Mouse (Mus musculus) small intestine, adult 2 months (tissue): ENCODE data around the gene Large1. TPM values are rescaled to one million over a fixed set of nuclear protein-coding genes. Genes with fewer than 3 reads are reported as not detected.
"Not testable (repeated sequence)": the region's sequence is repeated elsewhere in the genome, so short reads cannot be mapped to it uniquely, and the experiment has no call there.

ENCODE experiments used
- H3K27ac ChIP-seq: fragments of 200-500 bp; 2 replicates; pipeline ENCODE4 v1.5.1; 2012; ENCODE audit warnings: low read depth, low read length, control low read depth, inconsistent platforms; ENCODE audit not compliant: insufficient read depth
- H3K27me3 ChIP-seq: fragments of 200-500 bp; 2 replicates; pipeline ENCODE4 v1.6.1; 2012; ENCODE audit warnings: mild to moderate bottlenecking, moderate library complexity, low read length, inconsistent platforms; ENCODE audit not compliant: control insufficient read depth, insufficient read depth
- H3K36me3 ChIP-seq: fragments of 200-500 bp; 2 replicates; pipeline ENCODE4 v1.6.1; 2012; ENCODE audit warnings: mild to moderate bottlenecking, low read length, control low read depth, inconsistent platforms; ENCODE audit not compliant: control insufficient read depth, insufficient read depth
- H3K4me1 ChIP-seq: fragments of 200-500 bp; 2 replicates; pipeline ENCODE4 v1.6.1; 2012; ENCODE audit warnings: low read length, inconsistent platforms, mixed read lengths; ENCODE audit not compliant: control insufficient read depth, insufficient read depth, insufficient read length
- H3K4me3 ChIP-seq: fragments of 200-500 bp; 2 replicates; pipeline ENCODE4 v1.5.1; 2012; ENCODE audit warnings: low read depth, mild to moderate bottlenecking, control low read depth, inconsistent platforms, low read length, moderate library complexity
- CTCF ChIP-seq: fragments of 200-500 bp; IDR thresholded peaks from 2 replicates; pipeline ENCODE4 v1.5.1; 2012; ENCODE audit warnings: low read depth, mild to moderate bottlenecking, control low read depth, inconsistent platforms, low read length, moderate library complexity, mixed read lengths; ENCODE audit not compliant: insufficient replicate concordance, insufficient read length; ENCODE audit errors: extremely low read depth
- POLR2A ChIP-seq: fragments of 200-500 bp; IDR thresholded peaks from 2 replicates; pipeline ENCODE4 v1.6.1; 2012; ENCODE audit warnings: low read depth, mild to moderate bottlenecking, control low read depth, inconsistent platforms, low read length, moderate library complexity
- WGBS: fragments of 180-500 bp; shearing (Covaris S2); methylation state at CpG from one replicate; pipeline ENCODE4 v1.1.7; 2018; 5-methylcytosine and 5-hydroxymethylcytosine counted together
- polyA plus RNA-seq: library from polyadenylated mRNA; depleted of rRNA; stranded (reverse); fragments of >200 nt; gene quantifications from 2 replicates; pipeline ENCODE4 v1.2.3, GENCODE M21; 2012

Gene Large1
- polyA plus RNA-seq, 1 experiment = 4.5 TPM

DNA sequence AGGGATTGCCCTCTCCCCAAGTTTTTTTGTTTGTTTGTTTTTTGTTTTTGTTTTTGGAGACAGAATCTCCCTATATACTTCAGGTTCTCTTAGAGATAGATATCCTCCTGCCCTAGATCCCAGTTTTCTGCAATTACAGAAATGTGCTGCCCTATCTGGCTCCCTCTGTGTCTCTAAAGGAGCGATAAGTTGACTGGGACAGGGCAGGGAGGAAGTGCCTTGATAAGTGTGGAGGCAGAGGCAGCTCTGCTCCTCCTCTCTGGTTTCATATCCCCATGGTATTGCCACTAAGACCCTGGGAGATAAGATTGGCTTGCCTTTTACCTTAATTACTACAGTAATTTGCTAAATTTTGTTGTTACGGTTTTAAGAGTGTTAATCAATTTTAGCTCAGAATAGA, 256.4 kb downstream of the Large1 start:
- WGBS = 86% methylated on average over 2 of the region's 2 CpGs
- TF ChIP-seq POLR2A (no peak), CTCF (no peak)
- Histone ChIP-seq H3K4me3 (no peak overlapping the region), H3K4me1 (no peaks in the 10 kb centered on the region), H3K36me3 (no peaks in the 10 kb centered on the region), H3K27me3 (no peaks in the 10 kb centered on the region), H3K27ac (no peak overlapping the region)

DNA sequence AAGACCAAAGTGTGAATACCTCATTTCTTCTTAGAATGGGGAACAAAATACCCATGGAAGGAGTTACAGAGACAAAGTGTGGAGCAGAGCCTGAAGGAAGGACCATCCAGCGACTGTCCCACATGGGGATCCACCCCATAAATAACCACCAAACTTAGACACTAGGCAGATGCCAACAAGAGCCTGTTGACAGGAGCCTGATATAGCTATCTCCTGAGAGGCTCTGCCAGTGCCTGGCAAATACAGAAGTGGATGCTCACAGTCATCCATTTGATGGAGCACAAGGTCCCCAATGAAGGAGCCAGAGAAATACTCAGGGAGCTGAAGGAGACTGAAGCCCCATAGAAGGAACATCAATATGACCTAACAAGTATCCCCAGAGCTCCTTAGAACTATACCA, 275.6 kb downstream of the Large1 start:
- 85% methylated on average over 1 of the region's 1 CpGs for WGBS
- not testable (repeated sequence) for H3K4me1 ChIP-seq, H3K27me3 ChIP-seq, H3K36me3 ChIP-seq, H3K27ac ChIP-seq, H3K4me3 ChIP-seq

GRCm38 (mm10) chr8:73061410-73061809, 291.9 kb downstream of the Large1 start:
- H3K27ac ChIP-seq = no peak overlapping the region
- TF ChIP-seq POLR2A = no peak
- no peak for TF ChIP-seq CTCF
- no peaks in the 10 kb centered on the region for H3K4me1 ChIP-seq
- H3K4me3 ChIP-seq = no peak overlapping the region
- no peaks in the 10 kb centered on the region for H3K36me3 ChIP-seq
- WGBS = 37% methylated on average over 1 of the region's 1 CpGs
- no peaks in the 10 kb centered on the region for H3K27me3 ChIP-seq

- H3K36me3 ChIP-seq = no peaks in the 10 kb centered on the region
- no peaks in the 10 kb centered on the region for H3K27me3 ChIP-seq
- H3K27ac ChIP-seq = no peak overlapping the region
- TF ChIP-seq CTCF (no peak), POLR2A (no peak)
- no peak overlapping the region for H3K4me3 ChIP-seq
- no peaks in the 10 kb centered on the region for H3K4me1 ChIP-seq
- 48% methylated on average over 1 of the region's 1 CpGs for WGBS
These were observed 298.6 kb downstream of the Large1 start for GRCm38 (mm10) chr8:73054726-73055125.

GRCm38 (mm10) chr8:73053878-73054277, 299.5 kb downstream of the Large1 start:
- WGBS = 92% methylated on average over 3 of the region's 3 CpGs
- H3K4me3 ChIP-seq = no peak overlapping the region
- TF ChIP-seq POLR2A (no peak), CTCF (no peak)
- no peaks in the 10 kb centered on the region for H3K36me3 ChIP-seq
- H3K4me1 ChIP-seq = no peaks in the 10 kb centered on the region
- H3K27me3 ChIP-seq = no peaks in the 10 kb centered on the region
- no peak overlapping the region for H3K27ac ChIP-seq

DNA sequence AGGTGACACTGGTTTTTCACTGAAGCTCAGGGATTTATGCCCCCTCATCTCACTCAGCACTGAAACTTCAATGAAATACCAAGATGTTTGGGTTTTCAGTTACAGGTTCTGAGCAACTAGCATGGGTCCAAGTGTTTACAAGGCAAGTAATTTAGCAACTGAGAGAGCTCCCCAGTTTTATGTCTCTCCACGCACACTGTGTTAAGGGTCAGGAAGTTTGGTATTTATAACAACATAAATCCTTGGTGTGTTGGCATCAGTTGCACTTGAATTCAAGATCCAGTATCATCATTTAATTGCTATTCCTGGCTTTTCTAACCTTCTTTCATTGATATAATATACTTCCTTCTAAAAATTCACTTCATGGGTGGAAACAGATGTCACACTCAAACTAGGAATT, 300.9 kb downstream of the Large1 start:
- Histone ChIP-seq H3K36me3 (no peaks in the 10 kb centered on the region), H3K27ac (no peak overlapping the region), H3K4me1 (no peaks in the 10 kb centered on the region), H3K27me3 (no peaks in the 10 kb centered on the region), H3K4me3 (no peak overlapping the region)
- TF ChIP-seq POLR2A (no peak), CTCF (no peak)
- 88% methylated on average over 1 of the region's 1 CpGs for WGBS

- Histone ChIP-seq H3K36me3 (no peaks in the 10 kb centered on the region), H3K4me3 (no peak overlapping the region), H3K27ac (no peak overlapping the region), H3K27me3 (no peaks in the 10 kb centered on the region), H3K4me1 (no peaks in the 10 kb centered on the region)
- 86% methylated on average over 3 of the region's 3 CpGs for WGBS
- no peak for TF ChIP-seq CTCF
- no peak for TF ChIP-seq POLR2A
These were observed 305.2 kb downstream of the Large1 start for GRCm38 (mm10) chr8:73048136-73048535.

- H3K4me3 ChIP-seq = no peak overlapping the region
- no peaks in the 10 kb centered on the region for H3K27me3 ChIP-seq
- TF ChIP-seq CTCF = no peak
- TF ChIP-seq POLR2A = no peak
- no peaks in the 10 kb centered on the region for H3K36me3 ChIP-seq
- no peak overlapping the region for H3K27ac ChIP-seq
- no peaks in the 10 kb centered on the region for H3K4me1 ChIP-seq
These were observed 323.6 kb downstream of the Large1 start for GRCm38 (mm10) chr8:73029787-73030186.

- Histone ChIP-seq H3K27me3 (no peaks in the 10 kb centered on the region), H3K27ac (no peak overlapping the region), H3K4me3 (no peak overlapping the region), H3K4me1 (no peaks in the 10 kb centered on the region), H3K36me3 (no peaks in the 10 kb centered on the region)
- TF ChIP-seq POLR2A (no peak), CTCF (no peak)
- 91% methylated on average over 1 of the region's 1 CpGs for WGBS
These were observed 335.1 kb downstream of the Large1 start for GRCm38 (mm10) chr8:73018241-73018640.
